Mouse (Mus musculus): ENCODE measurements around the gene Lgals8.

- no peak for TF ChIP-seq CTCF (IDR thresholded peaks at IDR 0.05; ENCODE audit: insufficient read depth, low read depth, low read length)
- no peak for TF ChIP-seq POLR2A (IDR thresholded peaks at IDR 0.05; ENCODE audit: insufficient read depth, low read depth, low read length)
Measured at GRCm38 (mm10) chr13:12468488-12468887, 3.7 kb upstream of the Lgals8 start.
